Mouse (Mus musculus) layer of hippocampus, adult 9-10 months (tissue): ENCODE measurements at regions not wholly inside any gene's neighbourhood (a gene's known extent, or its start where the extent isn't known, plus 50 kb on each side); places are given as distances from the start of the nearest gene placed in this dataset.

Source experiments
- DNase-seq: peaks from one replicate; pipeline ENCODE4 v3.0.0; 2022; ENCODE audit warnings: low spot score

DNA sequence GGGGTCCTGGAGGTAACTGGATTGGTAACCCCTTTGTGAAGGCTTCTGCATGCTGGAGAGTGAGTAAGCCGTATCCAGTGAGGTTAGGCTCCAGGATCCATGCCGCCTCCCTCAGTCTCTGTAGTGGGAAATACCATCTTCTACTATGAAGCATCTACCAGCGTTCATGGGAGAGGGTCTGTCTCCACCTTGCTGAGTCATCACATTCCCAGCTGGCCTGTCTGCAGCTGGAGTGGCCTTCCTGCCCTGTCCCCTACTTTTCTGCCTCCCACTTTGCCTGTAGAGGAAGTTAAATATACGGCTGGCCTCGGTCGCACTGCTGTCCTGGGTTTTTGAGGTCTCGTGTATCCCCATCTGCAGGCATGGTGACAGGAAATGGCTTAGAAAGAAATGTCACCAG is 78.0 kb upstream of the Sec14l1 start:
- no peak for DNase-seq

DNA sequence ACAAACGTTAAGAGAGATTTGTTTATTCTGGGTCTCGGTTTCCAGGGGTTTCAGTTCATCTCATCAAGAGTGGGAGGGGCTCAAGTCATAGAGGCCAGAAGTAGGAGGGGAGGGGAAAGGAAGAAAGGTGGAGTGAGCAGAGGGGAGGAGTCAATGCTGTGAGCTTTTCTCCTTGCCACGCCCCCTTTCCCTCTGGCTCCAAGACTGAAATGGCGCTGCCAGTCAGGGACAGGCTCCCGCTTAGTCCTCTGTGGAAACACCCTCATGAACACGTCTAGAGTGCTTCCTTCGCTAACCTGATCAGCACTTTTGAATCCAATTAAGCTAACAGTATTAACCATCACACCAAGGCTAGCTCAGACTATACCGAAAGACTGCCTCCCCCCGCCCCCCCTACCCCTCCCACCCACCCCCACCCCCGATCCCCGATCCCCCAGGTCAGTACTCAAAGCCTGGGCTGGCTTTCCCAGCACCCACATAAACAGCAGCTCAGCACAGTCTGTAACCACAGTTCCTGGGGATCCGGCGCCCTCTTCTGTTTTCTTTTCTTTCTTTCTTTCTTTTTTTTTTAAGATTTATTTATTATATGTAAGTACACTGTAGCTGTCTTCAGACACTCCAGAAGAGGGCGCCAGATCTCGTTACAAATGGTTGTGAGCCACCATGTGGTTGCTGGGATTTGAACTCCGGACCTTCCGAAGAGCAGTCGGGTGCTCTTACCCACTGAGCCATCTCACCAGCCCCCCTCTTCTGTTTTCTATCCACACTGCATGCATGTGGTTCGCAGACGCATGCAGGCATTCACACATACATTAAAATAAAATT is 76.5 kb upstream of the Sec14l1 start:
- DNase-seq = no peak

DNA sequence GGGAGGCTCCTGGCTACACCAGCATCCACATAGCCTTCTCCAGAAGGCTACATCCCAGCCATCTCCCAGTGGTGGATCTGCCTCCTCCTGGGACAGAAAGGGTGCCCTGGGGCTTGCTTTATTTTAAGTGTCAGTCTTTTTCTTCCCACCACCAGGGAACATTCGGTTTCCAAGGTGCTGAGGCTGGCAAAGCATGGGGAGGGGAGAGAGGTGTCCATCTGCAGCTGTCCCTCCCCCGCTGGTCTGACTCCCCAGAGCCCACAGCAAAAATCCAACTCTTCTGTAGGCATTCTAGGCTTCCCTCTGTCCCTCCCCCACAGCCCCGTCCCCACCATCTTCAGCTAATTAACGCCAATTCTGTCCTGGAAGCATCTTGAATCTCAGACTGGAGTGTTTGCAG is 74.1 kb upstream of the Sec14l1 start:
- DNase-seq = no peak

DNA sequence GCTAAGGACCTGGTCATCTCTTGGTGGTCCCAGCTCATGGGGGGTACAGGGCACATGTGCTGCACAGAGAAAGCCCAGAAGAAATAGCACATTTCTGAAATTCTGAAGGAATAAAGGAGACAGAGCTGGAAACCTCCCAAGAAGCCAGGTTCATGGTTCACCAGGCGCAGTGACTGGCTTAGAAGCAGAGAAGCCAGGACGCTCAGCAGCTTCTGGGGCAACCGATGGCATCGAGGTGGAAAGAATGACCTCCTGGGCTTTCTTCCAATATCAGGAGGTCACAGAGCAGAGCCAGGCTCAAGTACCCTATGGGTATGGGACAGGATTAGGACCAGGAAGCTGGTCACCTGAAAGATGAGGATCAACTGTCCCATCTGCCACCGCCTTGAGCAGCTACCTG is 72.6 kb upstream of the Sec14l1 start:
- no peak for DNase-seq

DNA sequence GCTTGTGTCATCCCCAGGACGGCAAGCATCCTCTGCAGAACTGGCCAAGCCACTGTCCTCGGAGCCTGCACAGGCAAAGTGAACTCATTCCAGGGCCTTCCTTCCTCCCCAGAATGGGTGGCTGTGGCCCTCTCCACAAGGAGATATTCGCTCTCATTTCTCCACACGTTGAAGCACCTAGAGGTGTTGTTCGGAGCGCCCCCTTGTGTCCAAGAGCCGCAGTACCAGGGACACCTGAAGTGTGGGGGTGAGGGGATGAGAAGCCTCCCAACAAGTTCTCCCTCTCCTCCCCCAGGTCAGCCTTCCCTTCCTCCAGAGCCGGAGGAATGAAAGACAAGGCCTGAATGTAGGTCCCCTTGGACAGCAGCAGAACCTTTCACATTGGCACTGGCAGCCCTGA is 71.4 kb upstream of the Sec14l1 start:
- DNase-seq = no peak

DNA sequence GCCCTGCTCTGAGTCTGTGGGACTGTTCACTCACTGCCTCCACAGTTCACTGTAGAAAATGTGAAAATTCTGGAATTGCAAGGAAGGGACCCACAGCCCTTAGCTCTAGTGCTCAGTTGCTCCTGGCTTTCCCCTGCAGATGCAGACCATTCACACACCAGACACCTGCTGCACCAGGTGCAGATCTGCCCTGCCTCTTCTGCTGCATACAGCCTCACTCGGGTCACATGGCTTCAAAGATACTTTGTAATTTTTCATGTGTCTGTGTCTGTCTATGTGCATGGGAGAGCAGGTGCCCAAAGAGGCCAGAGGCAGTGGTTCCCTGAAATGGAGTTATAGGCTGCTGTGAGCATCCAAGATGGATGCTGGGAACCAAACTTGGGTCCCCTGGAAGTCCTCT is 70.2 kb upstream of the Sec14l1 start:
- no peak for DNase-seq

DNA sequence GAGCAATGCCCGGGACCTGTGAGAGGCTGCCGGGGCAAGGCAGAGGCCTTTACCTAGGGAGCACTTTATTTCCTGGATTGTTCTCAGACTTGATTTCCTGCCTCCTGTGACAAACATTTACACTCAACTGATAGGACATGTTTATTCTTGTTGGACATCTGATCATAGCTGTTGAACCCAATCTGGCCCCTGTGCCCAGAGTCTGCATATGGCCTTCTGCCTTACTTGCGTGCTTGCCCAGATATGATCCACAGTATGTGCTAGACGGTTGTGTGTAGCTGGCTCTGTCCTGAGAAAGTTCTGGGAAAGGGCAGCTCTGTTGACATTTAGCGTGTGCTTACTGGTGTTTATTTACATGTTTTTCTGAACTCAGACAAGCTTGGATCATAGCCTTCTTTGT is 68.3 kb upstream of the Sec14l1 start:
- no peak for DNase-seq

DNA sequence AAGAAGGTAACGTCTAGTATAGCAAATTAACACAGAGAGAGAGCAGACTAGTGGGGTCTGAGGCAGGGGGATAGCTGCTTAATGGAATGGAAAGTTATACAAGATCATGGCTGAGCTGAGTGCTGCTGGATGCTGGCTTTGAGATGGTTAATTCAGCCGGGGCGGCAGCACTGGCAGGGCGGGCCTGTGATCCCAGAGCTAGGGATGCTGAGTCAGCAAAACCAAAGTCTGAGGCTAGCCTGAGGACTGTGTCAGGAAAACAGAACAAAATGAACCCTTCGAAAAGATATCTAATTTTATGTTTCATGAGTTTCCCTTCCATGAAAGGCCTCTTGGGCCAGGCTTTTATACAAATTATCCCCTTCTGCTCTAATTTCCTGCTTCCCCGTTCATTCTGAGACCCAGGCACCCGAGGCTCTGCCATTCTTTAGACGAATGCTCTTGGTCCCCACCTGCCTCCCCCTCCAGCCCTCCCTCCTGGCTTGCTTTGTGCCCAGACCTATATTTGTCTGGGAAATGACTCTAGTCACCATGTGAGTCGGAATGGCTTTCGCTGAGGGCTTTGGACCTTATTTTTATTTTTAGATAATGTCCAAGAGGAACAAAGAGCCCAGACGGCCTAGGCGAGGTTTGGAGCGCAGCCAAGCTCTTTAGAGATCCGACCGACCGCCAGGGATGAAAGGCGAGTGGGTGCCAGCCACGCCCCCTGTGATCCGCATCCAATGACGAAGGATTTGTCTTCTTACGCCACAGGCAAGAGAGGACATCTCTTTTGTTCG is 67.6 kb upstream of the Sec14l1 start:
- no peak for DNase-seq

DNA sequence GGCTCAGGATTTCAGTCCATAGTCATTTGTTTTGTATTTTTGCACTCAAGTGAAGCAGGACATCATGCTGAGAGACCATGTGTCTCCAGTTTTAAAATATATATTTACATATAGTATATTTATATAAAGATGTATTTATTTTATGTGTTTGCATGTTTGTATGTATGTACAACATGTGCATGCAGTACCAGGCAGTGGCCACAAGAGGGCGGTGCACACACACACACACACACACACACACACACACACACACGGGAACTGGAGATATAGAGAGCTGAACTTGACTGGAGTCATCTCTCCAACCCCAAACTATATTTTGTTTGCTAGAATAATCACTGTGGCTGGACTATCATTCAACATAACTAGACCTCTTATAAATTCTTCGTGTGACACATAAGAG is 66.1 kb upstream of the Sec14l1 start:
- DNase-seq = no peak

DNA sequence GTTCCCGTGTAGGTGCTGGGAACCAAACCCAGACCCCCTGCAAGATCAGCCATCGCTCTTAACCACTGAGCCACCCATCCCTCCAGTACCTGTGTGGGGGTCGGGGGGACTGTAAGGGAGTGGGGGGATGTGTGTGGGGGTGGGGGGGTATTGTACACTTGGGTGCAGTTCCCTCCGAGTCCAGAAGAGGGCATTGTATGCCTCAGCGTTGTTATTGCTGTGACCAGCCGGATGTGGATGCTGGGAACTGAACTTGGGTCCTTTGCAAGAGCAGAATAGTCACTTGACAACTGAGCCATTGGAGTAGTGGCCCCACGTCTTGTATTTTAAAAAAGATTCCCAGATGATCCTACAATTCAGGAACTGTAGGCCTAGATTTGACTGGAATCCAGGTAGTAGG is 64.2 kb upstream of the Sec14l1 start:
- DNase-seq = no peak

DNA sequence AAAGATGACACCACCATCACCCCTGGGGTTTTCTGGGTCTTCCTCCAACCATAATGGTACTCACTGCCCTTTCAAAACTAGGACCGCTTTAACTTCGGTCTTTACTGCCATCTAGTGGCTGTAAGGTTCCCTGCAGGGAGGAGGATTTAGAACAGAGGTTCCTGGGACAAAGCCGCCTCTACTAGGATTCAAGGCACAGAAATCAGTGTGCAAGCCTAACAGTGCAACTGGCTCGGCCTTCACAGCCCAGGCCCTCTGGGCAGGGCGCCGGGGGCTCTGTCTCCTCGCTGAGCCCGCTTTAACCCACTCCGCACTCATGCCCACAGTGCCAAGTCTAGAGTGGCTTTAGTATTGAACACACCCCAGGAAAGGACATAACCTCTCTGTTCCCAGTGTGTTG is 58.0 kb upstream of the Sec14l1 start:
- peak; percentile 77 for DNase-seq

DNA sequence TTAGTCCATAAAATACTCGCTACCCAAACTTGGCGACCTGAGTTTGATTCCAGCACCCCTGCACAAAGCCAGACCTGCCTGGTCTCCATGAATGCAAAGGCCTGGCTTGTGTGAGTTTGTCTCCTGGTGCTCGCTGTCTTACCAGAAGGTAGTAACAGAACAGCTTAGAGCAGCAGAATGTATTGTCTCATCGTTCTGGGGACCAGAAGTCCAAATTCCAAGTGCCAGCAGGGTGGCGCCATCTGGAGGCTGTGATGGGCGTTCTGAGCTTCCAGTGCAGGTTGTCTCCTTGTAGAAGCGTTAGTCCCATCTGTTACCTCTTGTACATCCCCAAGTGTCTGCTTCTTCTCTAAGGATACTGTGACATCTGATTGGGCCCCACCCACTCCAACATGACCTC is 57.5 kb upstream of the Sec14l1 start:
- peak; percentile 66 for DNase-seq

DNA sequence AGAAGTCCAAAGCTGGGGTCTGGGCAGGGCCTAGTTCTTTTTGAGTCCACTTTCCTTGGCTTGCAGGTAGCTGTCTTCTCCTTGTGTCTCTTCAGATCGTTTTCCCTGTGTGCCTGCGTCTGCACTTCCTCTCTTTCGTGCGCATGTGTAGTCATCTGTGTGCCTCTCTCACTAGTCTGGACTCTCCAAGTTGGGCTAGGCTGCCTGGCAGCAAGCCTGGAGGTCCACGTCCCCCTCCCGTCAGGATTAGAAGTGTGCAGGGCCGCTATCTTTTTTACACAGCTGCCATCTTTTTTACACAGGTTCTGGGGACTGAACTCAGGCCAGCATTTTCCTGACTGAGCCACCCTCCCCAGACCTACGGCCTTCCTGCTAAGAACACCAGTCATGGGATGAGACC is 55.8 kb upstream of the Sec14l1 start:
- no peak for DNase-seq

DNA sequence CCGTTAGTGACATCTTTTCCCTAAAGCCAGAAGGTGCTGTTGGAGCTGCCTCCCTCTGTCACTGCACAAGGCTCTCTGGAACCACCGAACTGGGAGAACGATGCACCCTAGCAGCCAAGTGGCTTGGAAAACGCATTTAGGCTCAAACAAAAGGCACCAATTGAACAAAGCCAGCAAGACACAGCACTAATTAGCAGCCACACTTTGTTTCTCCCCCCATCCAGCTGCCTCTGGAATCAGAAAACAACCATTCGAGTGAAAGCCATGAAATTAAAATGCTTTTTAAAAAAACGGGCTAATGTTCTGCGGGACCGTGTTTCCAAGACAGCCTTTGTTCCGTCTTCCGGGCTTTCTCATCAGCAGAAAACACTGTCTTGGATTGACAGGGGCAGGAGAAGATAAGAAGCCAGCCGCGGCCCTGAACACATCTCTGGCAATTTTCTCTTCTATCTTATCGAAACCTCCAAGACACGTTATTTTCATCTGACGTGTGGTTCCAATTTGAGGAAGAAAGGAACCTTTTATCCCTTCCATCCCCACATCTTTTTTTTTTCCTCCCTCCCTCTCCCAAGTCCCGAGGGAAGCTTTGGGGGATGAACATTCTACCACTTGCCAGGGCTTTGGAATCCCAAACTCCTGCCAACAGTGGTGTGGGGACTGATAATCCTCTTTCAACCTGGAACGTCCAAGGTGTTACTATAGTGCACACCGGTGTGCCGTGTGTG is 54.8 kb upstream of the Sec14l1 start:
- no peak for DNase-seq

DNA sequence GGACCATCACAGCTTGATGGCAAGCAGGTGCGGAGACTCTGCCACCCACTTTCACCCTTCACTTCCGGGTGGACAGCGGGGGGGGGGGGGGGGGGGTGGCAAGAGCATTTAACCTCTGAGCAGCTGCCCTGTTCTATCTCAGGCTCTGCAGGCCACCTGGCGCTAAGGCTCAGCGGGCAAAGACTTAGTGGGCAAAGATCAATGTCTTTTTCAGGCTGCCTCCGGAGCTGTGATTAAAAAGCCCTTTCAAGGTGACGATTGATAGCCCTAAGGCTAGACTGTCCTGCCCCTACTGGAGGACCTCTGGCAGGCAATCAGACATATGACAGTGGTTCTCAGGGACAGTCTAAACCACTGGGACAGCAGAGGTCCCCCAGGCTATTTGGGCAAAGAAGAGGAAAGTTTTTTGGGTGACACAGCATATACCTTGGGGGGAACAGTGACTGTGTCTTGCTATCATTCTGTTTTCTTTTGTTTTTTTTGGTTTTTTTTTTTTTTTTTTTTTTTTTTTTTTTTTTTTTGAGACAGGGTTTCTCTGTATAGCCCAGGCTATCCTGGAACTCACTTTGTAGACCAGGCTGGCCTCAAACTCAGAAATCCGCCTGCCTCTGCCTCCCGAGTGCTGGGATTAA is 54.1 kb upstream of the Sec14l1 start:
- DNase-seq = no peak

DNA sequence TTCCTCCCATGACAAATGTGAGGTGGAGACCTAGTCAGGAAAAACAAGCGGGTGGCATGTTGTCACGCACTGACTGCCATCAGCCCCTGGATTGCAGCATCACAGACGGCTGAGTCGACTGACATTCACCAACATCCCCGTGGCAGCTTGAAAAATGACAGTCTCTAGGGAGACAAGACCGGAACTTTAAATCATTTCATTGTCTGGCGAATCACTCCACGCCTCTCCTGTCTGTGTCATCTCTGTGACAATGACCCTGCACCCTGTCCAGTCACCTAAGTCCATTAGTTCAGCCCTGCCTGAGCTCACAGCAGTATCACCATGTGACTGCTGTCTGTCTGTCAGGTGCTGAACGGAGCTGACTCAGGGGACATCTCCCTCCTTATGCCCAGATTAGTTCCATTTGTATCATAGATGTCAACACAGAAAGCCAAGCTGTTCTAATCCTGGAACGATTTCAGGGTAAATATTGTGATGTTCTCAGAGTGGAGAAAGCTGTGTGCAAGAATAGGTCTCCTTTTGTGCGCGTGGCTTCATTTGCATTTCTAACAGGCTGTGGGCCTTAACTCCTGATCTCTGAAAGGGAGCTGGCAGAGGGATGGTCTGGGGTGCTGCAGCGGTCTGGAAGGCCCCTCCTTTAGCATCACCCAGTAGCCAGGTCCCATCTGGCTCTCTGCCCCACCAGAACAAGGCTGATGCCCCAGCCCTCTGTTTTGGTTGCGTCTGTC is 52.0 kb upstream of the Sec14l1 start:
- DNase-seq = peak; percentile 62
